Mouse (Mus musculus) gastrocnemius, adult 8-10 months (tissue): ENCODE results near the gene Tgfbrap1. TPM values are rescaled to one million over a fixed set of nuclear protein-coding genes. Genes with fewer than 3 reads are reported as not detected.
"Not testable (repeated sequence)": the region's sequence is repeated elsewhere in the genome, so short reads cannot be mapped to it uniquely, and the experiment has no call there.

Source experiments
- DNase-seq, 2 experiments: peaks; one replicate each; pipeline ENCODE4 v3.0.0; 2022; ENCODE audit warnings: low spot score in 2 of 2
- microRNA-seq: library from miRNA; unstranded; fragments of <30 nt; microRNA quantifications from one replicate; pipeline ENCODE4 v1.2.0, GENCODE M21; 2022
- total RNA-seq, 4 experiments: library from RNA; stranded (reverse); gene quantifications; 2 replicates each; pipeline ENCODE4 v1.2.4; 2022

Tgfbrap1 gene
- total RNA-seq, 4 experiments from 2014 or later: 11.3 to 15.0 (median 13.3) TPM

GRCm38 (mm10) chr1:43036014-43036413 lies 62.4 kb downstream of the Tgfbrap1 start:
- no peak for DNase-seq

GRCm38 (mm10) chr1:43015153-43015685 lies 83.2 kb downstream of the Tgfbrap1 start:
- not testable (repeated sequence) for DNase-seq

- DNase-seq: no peak
Observed at GRCm38 (mm10) chr1:43010461-43010860, 88.0 kb downstream of the Tgfbrap1 start.

GRCm38 (mm10) chr1:43006524-43006923 lies 91.9 kb downstream of the Tgfbrap1 start:
- DNase-seq: no peak

- no peak for DNase-seq
Observed at GRCm38 (mm10) chr1:43006051-43006514, 92.4 kb downstream of the Tgfbrap1 start.

Small RNA genes lying within 50 kb of the gene (microRNA-seq; reads per million reads assigned to microRNA genes)
- gene Gm24001: not detected

Other genes with a start within 250 kb of the Tgfbrap1 start
- gene Mrps9, start 247.4 kb downstream of the Tgfbrap1 start, total RNA-seq: 10 to 100 TPM; 41.2 to 43.1 (median 41.7) TPM
- gene Gpr45, start 145.8 kb downstream of the Tgfbrap1 start, total RNA-seq: not detected
- gene AI597479, start 73 bp upstream of the Tgfbrap1 start, total RNA-seq: 10 to 100 TPM; 16.9 to 19.4 (median 18.6) TPM
- 1 to 10 TPM; 2.8 to 6.0 (median 3.4) TPM for gene Fhl2, start 98.3 kb upstream of the Tgfbrap1 start, total RNA-seq